Mouse (Mus musculus) heart, postnatal 36 days (tissue): Measurements from ENCODE around the gene Nlgn2. TPM values are rescaled to one million over a fixed set of nuclear protein-coding genes. Genes with fewer than 3 reads are reported as not detected.

ENCODE experiments used
- microRNA-seq, 2 experiments: library from miRNA; unstranded; fragments of <30 nt; microRNA quantifications; one replicate each; pipeline ENCODE4 v1.2.0; 2021; ENCODE audit warnings: borderline number of aligned reads in 2 of 2
- total RNA-seq, 2 experiments: library from RNA; stranded (reverse); gene quantifications; 2 replicates each; pipeline ENCODE4 v1.2.3; 2021

Nlgn2 gene
- total RNA-seq, 2 experiments from 2014 or later: 4.6 to 4.8 TPM

Small RNA genes lying within 50 kb of the gene (microRNA-seq; reads per million reads assigned to microRNA genes)
- 0 reads per million in 2 experiments for gene Mir6924

Other genes starting within 250 kb of the Nlgn2 start
- gene Atp1b2, start 231.8 kb downstream of the Nlgn2 start, total RNA-seq: 10 to 100 TPM; 20.9 to 22.5 TPM
- gene Shbg, start 219.9 kb downstream of the Nlgn2 start, total RNA-seq: not detected
- 1 to 10 TPM; 3.7 to 4.1 TPM for gene Sat2, start 215.8 kb downstream of the Nlgn2 start, total RNA-seq
- 10 to 100 TPM; 87.3 to 98.6 TPM for gene Fxr2, start 204.8 kb downstream of the Nlgn2 start, total RNA-seq
- gene Sox15, start 182.5 kb downstream of the Nlgn2 start, total RNA-seq: not detected
- 10 to 100 TPM; 14.9 to 16.2 TPM for gene Mpdu1, start 175.1 kb downstream of the Nlgn2 start, total RNA-seq
- 1 to 10 TPM; 8.7 to 9.1 TPM for gene Cd68, start 171.6 kb downstream of the Nlgn2 start, total RNA-seq
- gene Eif4a1, start 165.4 kb downstream of the Nlgn2 start, total RNA-seq: 100 to 1,000 TPM; 188 to 222 TPM
- 10 to 100 TPM; 30.4 to 31.8 TPM for gene Senp3, start 155.7 kb downstream of the Nlgn2 start, total RNA-seq
- 1 to 10 TPM; 1.4 to 2.4 TPM for gene Tnfsf13, start 152.0 kb downstream of the Nlgn2 start, total RNA-seq
- 10 to 100 TPM; 16.3 to 21.0 TPM for gene Tnfsf12, start 141.9 kb downstream of the Nlgn2 start, total RNA-seq
- 1 to 10 TPM; 4.4 to 4.6 TPM for gene Tnfsfm13, start 141.7 kb downstream of the Nlgn2 start, total RNA-seq
- 10 to 100 TPM; 30.1 to 35.4 TPM for gene Polr2a, start 79.1 kb downstream of the Nlgn2 start, total RNA-seq
- gene Slc35g3, start 75.8 kb downstream of the Nlgn2 start, total RNA-seq: not detected
- 10 to 100 TPM; 39.0 to 43.1 TPM for gene Zbtb4, start 71.9 kb downstream of the Nlgn2 start, total RNA-seq
- gene Chrnb1, start 41.8 kb downstream of the Nlgn2 start, total RNA-seq: 1 to 10 TPM; 3.6 to 4.3 TPM
- 1 to 10 TPM; 2.4 to 3.0 TPM for gene Fgf11, start 35.9 kb downstream of the Nlgn2 start, total RNA-seq
- under 1 TPM; 0.41 to 0.56 TPM for gene Tmem102, start 32.2 kb downstream of the Nlgn2 start, total RNA-seq
- not detected for gene Gm39566, start 22.5 kb downstream of the Nlgn2 start, total RNA-seq
- gene Spem2, start 19.3 kb downstream of the Nlgn2 start, total RNA-seq: not detected
- not detected for gene Spem1, start 15.6 kb downstream of the Nlgn2 start, total RNA-seq
- 100 to 1,000 TPM; 189 to 220 TPM for gene Tmem256, start 730 bp upstream of the Nlgn2 start, total RNA-seq
- 10 to 100 TPM; 24.6 to 26.7 TPM for gene Plscr3, start 8.6 kb upstream of the Nlgn2 start, total RNA-seq
- gene Tnk1, start 20.9 kb upstream of the Nlgn2 start, total RNA-seq: under 1 TPM; 0.08 to 0.11 TPM
- gene Tmem95, start 40.2 kb upstream of the Nlgn2 start, total RNA-seq: not detected
- 1 to 10 TPM; 2.6 to 2.8 TPM for gene Kctd11, start 43.6 kb upstream of the Nlgn2 start, total RNA-seq
- gene Acap1, start 57.8 kb upstream of the Nlgn2 start, total RNA-seq: under 1 TPM; 0.78 to 0.89 TPM
- gene 2810408A11Rik, start 63.2 kb upstream of the Nlgn2 start, total RNA-seq: under 1 TPM; 0.73 to 0.89 TPM
- gene Neurl4, start 63.3 kb upstream of the Nlgn2 start, total RNA-seq: 10 to 100 TPM; 40.2 to 47.4 TPM
- 10 to 100 TPM; 28.2 to 32.1 TPM for gene Gps2, start 76.1 kb upstream of the Nlgn2 start, total RNA-seq
- 100 to 1,000 TPM; 420 to 449 TPM for gene Eif5a, start 84.2 kb upstream of the Nlgn2 start, total RNA-seq
- 10 to 100 TPM; 18.4 to 20.3 TPM for gene Ybx2, start 98.0 kb upstream of the Nlgn2 start, total RNA-seq
- 100 to 1,000 TPM; 385 to 406 TPM for gene Slc2a4, start 110.4 kb upstream of the Nlgn2 start, total RNA-seq
- gene Cldn7, start 127.0 kb upstream of the Nlgn2 start, total RNA-seq: not detected
- gene Ctdnep1, start 143.4 kb upstream of the Nlgn2 start, total RNA-seq: 100 to 1,000 TPM; 160 to 169 TPM
- gene Elp5, start 144.7 kb upstream of the Nlgn2 start, total RNA-seq: 10 to 100 TPM; 47.0 to 47.4 TPM
- gene Gabarap, start 153.4 kb upstream of the Nlgn2 start, total RNA-seq: 100 to 1,000 TPM; 306 to 329 TPM
- gene Phf23, start 158.0 kb upstream of the Nlgn2 start, total RNA-seq: 10 to 100 TPM; 23.1 to 23.4 TPM
- 1 to 10 TPM; 5.0 to 6.1 TPM for gene Dvl2, start 162.8 kb upstream of the Nlgn2 start, total RNA-seq
- 1,000 to 10,000 TPM; 1,292 to 1,425 TPM for gene Acadvl, start 177.6 kb upstream of the Nlgn2 start, total RNA-seq
- gene Dlg4, start 179.2 kb upstream of the Nlgn2 start, total RNA-seq: 1 to 10 TPM; 6.3 to 7.4 TPM
- gene Asgr1, start 216.3 kb upstream of the Nlgn2 start, total RNA-seq: not detected